Mouse (Mus musculus): ENCODE data around the gene 2810004N23Rik. TPM values are rescaled to one million over a fixed set of nuclear protein-coding genes. Genes with fewer than 3 reads are reported as not detected.

The 2810004N23Rik gene
- polyA plus RNA-seq, 1 experiment = 22.0 TPM

DNA sequence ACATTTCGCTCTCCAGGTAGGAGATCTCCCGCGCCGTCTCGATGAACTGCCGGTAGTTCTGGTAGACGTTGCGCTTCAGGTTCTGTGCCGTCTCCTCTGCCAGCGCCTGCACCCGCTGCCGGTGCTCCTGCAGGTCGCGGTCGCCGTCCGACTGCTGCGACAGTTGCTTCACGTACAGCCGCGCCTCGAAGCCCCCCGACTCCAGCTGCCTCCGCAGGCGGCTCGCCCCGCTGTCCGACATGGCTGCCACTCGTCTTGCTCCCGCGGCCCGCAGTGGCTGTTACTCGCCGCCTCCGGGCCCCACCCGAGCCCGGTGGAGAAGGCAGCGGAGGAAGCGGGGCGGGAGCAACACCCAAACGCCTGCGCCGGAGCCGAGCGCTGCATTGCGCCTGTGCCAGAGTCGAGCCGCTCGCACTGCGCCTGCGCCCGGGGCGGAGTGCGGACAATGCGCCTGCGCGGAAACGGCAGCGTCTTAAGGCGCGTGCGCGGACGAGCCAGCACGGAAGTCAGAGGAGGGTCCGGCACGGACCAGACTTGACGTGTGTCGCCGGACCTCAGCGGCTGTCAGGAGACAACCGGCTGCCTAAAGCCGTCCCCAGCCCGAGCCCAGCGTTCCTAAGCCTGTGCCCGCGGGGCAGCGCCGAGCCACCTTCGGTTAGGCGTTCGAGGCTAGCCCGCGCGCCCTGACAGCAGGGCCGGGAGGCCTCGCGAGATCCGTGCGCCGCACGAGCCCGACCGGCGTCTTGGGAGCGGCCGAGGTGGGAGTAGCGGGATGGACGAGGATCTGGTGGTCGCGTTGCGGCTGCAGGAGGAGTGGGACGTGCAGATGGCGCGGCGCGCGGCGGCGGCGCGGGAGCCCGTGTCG lies 34.7 kb upstream of the 2810004N23Rik start, which contains the start of the genes Exoc8 and Sprtn:
Gene Exoc8, minus strand, starts transcription at position 320 of the 865 bp plus-strand sequence.
Gene Sprtn, plus strand, starts transcription at position 501 of the 865 bp plus-strand sequence.
- Histone ChIP-seq H3K27ac (ENCODE audit: control insufficient read depth, insufficient read depth, low read depth, low read length, poor library complexity) (peak within 1 kb of the TSS; percentile 96), H3K4me3 (replicated peaks; ENCODE audit: control insufficient read depth, low read depth, low read length) (peak within 1 kb of the TSS; percentile 96), H3K4me1 (ENCODE audit: control insufficient read depth, insufficient read depth, low read length) (peaks cover 11% of the 10 kb centered on the region)
- under 1% methylated on average over 114 of the region's 114 CpGs for WGBS
- TF ChIP-seq CTCF (IDR thresholded peaks at IDR 0.05; ENCODE audit: control insufficient read depth, insufficient read depth, low read length) (no peak), POLR2A (IDR thresholded peaks at IDR 0.05; ENCODE audit: borderline replicate concordance, control insufficient read depth, low read depth, low read length) (peak; percentile 96)

DNA sequence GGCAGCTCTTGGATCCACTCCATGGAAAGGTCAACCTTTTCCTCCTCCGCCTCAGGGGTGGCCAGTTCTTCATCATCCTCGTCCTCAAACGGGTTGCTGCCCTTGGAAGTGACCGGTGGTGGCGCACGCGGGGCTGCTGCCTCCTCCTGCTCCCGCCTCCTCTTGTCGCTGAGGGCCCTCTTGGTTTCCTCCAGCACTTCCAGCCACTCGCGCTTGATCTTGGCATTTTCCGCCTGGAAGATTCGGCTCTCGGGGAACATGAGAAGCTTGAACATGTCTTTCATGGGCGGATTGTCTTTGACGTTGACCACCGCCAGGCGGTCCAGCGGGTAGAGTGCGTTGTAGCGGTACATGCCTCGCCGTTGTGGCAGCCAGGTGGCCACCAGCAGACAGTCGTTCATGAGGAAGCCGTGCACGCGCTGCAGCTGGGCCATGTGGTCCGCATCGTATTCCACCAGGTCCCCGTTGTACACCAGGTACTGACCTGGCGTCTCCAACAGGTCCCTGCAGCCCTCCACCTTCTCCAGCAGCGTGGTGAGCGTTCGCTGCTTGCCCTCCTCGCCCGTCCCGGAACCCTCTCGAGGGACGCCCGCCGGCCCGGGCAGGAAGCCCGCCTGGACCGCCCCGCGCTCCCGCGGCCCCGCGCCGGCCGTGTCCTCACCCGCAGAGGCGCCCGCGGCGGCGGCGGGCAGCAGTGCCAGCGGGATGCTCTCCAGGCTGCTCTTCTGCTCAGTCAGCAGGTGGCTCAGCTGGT lies 33.9 kb upstream of the 2810004N23Rik start:
- WGBS = 2% methylated on average over 60 of the region's 60 CpGs
- TF ChIP-seq CTCF (IDR thresholded peaks at IDR 0.05; ENCODE audit: control insufficient read depth, insufficient read depth, low read length) (peak; percentile 70), POLR2A (IDR thresholded peaks at IDR 0.05; ENCODE audit: borderline replicate concordance, control insufficient read depth, low read depth, low read length) (peak; percentile 52; the same call in 1 of the 2 replicates)
- Histone ChIP-seq H3K4me1 (ENCODE audit: control insufficient read depth, insufficient read depth, low read length) (peaks cover 11% of the 10 kb centered on the region), H3K4me3 (replicated peaks; ENCODE audit: control insufficient read depth, low read depth, low read length) (peak overlapping the region; percentile 96), H3K27ac (ENCODE audit: control insufficient read depth, insufficient read depth, low read depth, low read length, poor library complexity) (peak overlapping the region; percentile 96)

DNA sequence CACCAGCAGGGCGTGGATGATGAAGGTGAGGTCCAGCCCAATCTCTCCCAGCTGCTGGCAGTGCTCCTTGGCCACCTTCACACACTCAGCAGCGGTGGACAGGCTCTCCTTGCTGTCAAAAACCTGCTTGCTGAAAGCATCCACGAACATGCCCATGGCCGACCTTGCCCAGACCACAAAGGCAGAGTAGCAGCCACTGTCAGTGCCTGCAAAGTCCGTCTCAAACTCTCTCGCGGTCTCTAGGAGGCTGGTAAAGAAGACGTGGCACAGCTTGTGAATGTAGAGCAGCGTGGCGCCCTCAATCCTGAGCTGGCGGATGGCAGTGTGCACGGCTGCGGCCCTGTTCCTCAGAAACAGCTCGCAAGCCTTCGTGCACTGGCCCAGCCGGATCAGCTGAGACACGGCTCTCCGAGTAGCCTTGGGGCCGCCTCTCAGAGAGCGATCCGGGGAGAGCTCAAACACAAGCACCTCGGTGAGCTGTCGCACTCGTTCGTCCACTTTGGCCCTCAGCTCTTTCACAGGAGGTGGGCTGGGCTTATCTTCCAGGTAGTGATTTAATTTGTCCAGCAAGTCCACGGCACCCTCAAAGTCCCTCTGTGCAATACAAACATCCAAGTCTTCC lies 33.2 kb upstream of the 2810004N23Rik start:
- H3K4me1 ChIP-seq (ENCODE audit: control insufficient read depth, insufficient read depth, low read length) = peaks cover 11% of the 10 kb centered on the region
- WGBS = 87% methylated on average over 26 of the region's 26 CpGs
- H3K27ac ChIP-seq (ENCODE audit: control insufficient read depth, insufficient read depth, low read depth, low read length, poor library complexity) = no peak overlapping the region
- peak overlapping the region; percentile 96 for H3K4me3 ChIP-seq (replicated peaks; ENCODE audit: control insufficient read depth, low read depth, low read length)
- no peak for TF ChIP-seq POLR2A (IDR thresholded peaks at IDR 0.05; ENCODE audit: borderline replicate concordance, control insufficient read depth, low read depth, low read length)
- no peak for TF ChIP-seq CTCF (IDR thresholded peaks at IDR 0.05; ENCODE audit: control insufficient read depth, insufficient read depth, low read length)

DNA sequence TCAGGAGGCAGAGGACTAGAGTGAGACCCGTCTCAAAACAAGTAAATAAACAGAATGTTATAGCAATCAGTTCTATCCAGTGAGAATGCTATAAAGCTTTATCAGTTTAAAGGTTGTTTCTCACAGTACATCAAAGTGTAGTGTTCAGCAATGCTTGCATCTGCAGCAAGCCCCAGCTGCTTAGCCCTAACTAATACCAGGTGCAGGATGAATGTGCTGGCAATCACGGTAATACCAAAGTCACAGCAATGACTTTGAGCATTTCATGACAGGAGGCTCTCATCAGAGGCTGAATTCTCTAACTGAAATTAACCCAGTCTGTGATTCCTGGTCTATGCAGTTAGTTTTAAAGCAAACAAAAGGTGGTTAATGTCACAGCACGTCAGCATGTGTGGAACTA lies 29.7 kb upstream of the 2810004N23Rik start:
- Histone ChIP-seq H3K27ac (ENCODE audit: control insufficient read depth, insufficient read depth, low read depth, low read length, poor library complexity) (no peak overlapping the region), H3K4me1 (ENCODE audit: control insufficient read depth, insufficient read depth, low read length) (peaks cover 7% of the 10 kb centered on the region), H3K4me3 (replicated peaks; ENCODE audit: control insufficient read depth, low read depth, low read length) (no peak overlapping the region)
- TF ChIP-seq POLR2A (IDR thresholded peaks at IDR 0.05; ENCODE audit: borderline replicate concordance, control insufficient read depth, low read depth, low read length) (no peak), CTCF (IDR thresholded peaks at IDR 0.05; ENCODE audit: control insufficient read depth, insufficient read depth, low read length) (no peak)
- WGBS = 79% methylated on average over 3 of the region's 3 CpGs

DNA sequence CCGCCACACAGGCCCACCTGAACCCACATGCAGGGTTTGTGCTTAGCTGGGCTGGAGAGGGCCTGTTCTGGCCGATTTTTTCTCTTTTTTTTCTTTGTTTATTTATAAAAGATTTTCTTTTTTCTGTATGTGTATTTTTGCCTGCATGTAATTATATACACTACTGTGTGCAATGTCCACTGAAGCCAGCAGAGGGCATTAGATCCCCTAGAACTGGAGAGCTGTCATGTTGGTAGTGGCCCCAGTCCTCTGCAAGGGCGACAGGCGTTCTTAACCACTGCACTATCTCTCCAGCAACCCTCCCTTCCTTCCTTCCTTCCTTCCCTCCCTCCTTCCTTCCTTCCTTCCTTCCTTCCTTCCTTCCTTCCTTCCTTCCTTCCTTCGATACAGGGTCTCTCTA lies 25.5 kb upstream of the 2810004N23Rik start:
- H3K4me1 ChIP-seq (ENCODE audit: control insufficient read depth, insufficient read depth, low read length) = no peaks in the 10 kb centered on the region
- TF ChIP-seq POLR2A (IDR thresholded peaks at IDR 0.05; ENCODE audit: borderline replicate concordance, control insufficient read depth, low read depth, low read length) (no peak), CTCF (IDR thresholded peaks at IDR 0.05; ENCODE audit: control insufficient read depth, insufficient read depth, low read length) (no peak)
- 90% methylated on average over 5 of the region's 5 CpGs for WGBS
- H3K4me3 ChIP-seq (replicated peaks; ENCODE audit: control insufficient read depth, low read depth, low read length) = no peak overlapping the region
- no peak overlapping the region for H3K27ac ChIP-seq (ENCODE audit: control insufficient read depth, insufficient read depth, low read depth, low read length, poor library complexity)

DNA sequence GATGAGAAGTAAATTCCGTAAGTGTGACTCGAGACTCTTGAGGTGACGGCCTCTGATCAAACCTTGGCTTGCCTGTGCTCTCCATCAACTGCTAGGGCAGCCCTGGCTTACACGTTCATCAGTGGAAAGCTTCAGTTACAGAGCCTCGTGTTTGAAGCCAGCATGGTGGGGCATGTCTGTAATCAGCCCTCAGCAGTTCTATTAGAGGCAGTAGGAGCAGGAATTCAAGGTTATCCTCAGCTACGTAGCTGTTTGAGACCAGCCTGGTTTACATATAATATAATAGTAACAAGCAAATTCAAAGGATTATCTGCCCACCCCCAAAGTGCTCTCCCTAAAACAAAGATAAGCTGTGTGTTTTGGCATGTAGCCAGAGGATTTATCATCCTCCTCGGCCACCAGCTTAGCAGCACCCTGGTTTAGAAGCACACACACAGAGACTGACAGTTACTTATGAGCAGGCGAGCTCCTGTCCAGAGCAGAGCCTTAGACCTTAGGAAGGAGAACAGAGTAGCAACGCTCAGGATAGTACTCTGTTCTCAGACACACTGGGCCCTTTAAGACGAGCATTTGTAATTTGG lies 16.1 kb upstream of the 2810004N23Rik start:
- Histone ChIP-seq H3K4me3 (replicated peaks; ENCODE audit: control insufficient read depth, low read depth, low read length) (no peak overlapping the region), H3K27ac (ENCODE audit: control insufficient read depth, insufficient read depth, low read depth, low read length, poor library complexity) (0 out of 2 replicates have a peak overlapping the region, but pooled peaks have one; percentile 10), H3K4me1 (ENCODE audit: control insufficient read depth, insufficient read depth, low read length) (no peaks in the 10 kb centered on the region; the same call in 1 of the 2 replicates)
- WGBS = 68% methylated on average over 10 of the region's 10 CpGs
- TF ChIP-seq CTCF (IDR thresholded peaks at IDR 0.05; ENCODE audit: control insufficient read depth, insufficient read depth, low read length) (no peak), POLR2A (IDR thresholded peaks at IDR 0.05; ENCODE audit: borderline replicate concordance, control insufficient read depth, low read depth, low read length) (no peak)

DNA sequence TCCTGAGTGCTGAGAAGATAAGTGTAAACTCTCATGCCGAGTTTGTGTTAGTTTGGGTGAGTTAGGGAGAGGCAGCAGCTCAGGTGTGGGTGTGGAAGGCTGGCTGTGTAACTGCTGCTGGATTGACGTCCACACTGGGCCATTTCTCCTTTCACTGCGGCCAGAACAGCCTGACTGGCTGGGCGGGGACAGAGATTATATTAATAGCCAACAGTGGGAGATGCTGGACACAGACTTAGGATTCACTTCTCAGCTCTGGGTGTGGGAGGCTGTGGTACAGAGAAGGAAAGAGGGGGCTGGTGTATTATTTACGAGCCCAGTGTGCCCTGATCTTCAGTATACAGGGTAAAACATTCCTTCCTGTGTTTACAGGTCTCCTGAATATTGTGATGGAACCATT lies 15.2 kb upstream of the 2810004N23Rik start:
- TF ChIP-seq POLR2A (IDR thresholded peaks at IDR 0.05; ENCODE audit: borderline replicate concordance, control insufficient read depth, low read depth, low read length) (no peak), CTCF (IDR thresholded peaks at IDR 0.05; ENCODE audit: control insufficient read depth, insufficient read depth, low read length) (no peak)
- Histone ChIP-seq H3K4me1 (ENCODE audit: control insufficient read depth, insufficient read depth, low read length) (no peaks in the 10 kb centered on the region; the same call in 1 of the 2 replicates), H3K4me3 (replicated peaks; ENCODE audit: control insufficient read depth, low read depth, low read length) (no peak overlapping the region), H3K27ac (ENCODE audit: control insufficient read depth, insufficient read depth, low read depth, low read length, poor library complexity) (no peak overlapping the region)
- 80% methylated on average over 5 of the region's 5 CpGs for WGBS

All from bone marrow, adult 2 months (tissue).